Mouse (Mus musculus) gastrocnemius, adult 2 months (tissue): ENCODE measurements around the gene Zic3. TPM values are rescaled to one million over a fixed set of nuclear protein-coding genes. Genes with fewer than 3 reads are reported as not detected.

Experiments
- DNase-seq: peaks from one replicate; pipeline ENCODE4 v3.0.0; 2022
- H3K27ac ChIP-seq: fragments of 200-600 bp; 2 replicates; pipeline ENCODE4 v1.8.1; 2022; ENCODE audit warnings: mild to moderate bottlenecking
- H3K4me3 ChIP-seq: fragments of 200-600 bp; 2 replicates; pipeline ENCODE4 v1.8.1; 2022; ENCODE audit warnings: mild to moderate bottlenecking, moderate library complexity
- CTCF ChIP-seq: fragments of 200-600 bp; IDR thresholded peaks from 2 replicates; pipeline ENCODE4 v1.8.1; 2022; ENCODE audit warnings: antibody characterized with exemption, mild to moderate bottlenecking, moderate library complexity
- intact Hi-C: fragments of 180-260 bp; cut with DNase I; formaldehyde crosslinking; loops from one replicate; pipeline ENCODE4 v1.15.1; 2025
- total RNA-seq, 2 experiments: library from RNA; stranded (reverse); gene quantifications; 2 replicates each; pipeline ENCODE4 v1.2.3; 2021

Gene Zic3
- total RNA-seq, 2 experiments from 2014 or later: not detected

- DNase-seq: peak; percentile 59
- intact Hi-C loops: no loop called here
- no peak for TF ChIP-seq CTCF
- peak overlapping the region; percentile 67 for H3K4me3 ChIP-seq
- no peak overlapping the region for H3K27ac ChIP-seq
Measured at GRCm38 (mm10) chrX:58030100-58030834, 7.8 kb downstream of the Zic3 start.

- peak; percentile 13 for DNase-seq
- TF ChIP-seq CTCF: no peak
- Histone ChIP-seq H3K27ac (no peak overlapping the region), H3K4me3 (peak overlapping the region; percentile 67)
- intact Hi-C loops: no loop called here
Measured at GRCm38 (mm10) chrX:58030835-58031670, 8.6 kb downstream of the Zic3 start.

GRCm38 (mm10) chrX:58031671-58032605 is 9.4 kb downstream of the Zic3 start:
- Histone ChIP-seq H3K27ac (no peak overlapping the region), H3K4me3 (peak overlapping the region; percentile 67)
- intact Hi-C loops: no loop called here
- no peak for TF ChIP-seq CTCF
- DNase-seq: no peak

- no peak overlapping the region for H3K4me3 ChIP-seq
- no peak for DNase-seq
- TF ChIP-seq CTCF: no peak
- intact Hi-C loops: no loop called here
- H3K27ac ChIP-seq: no peak overlapping the region
Measured at GRCm38 (mm10) chrX:58032622-58033021, 10.1 kb downstream of the Zic3 start.

GRCm38 (mm10) chrX:58033521-58033920 is 11.0 kb downstream of the Zic3 start:
- Histone ChIP-seq H3K27ac (no peak overlapping the region), H3K4me3 (no peak overlapping the region)
- no peak for DNase-seq
- no peak for TF ChIP-seq CTCF
- intact Hi-C loops: no loop called here

- intact Hi-C loops: no loop called here
- no peak overlapping the region for H3K4me3 ChIP-seq
- no peak for TF ChIP-seq CTCF
Measured at GRCm38 (mm10) chrX:58038061-58039007, 15.8 kb downstream of the Zic3 start.

GRCm38 (mm10) chrX:58039703-58040102 is 17.2 kb downstream of the Zic3 start:
- no peak overlapping the region for H3K4me3 ChIP-seq
- intact Hi-C loops: no loop called here
- H3K27ac ChIP-seq: no peak overlapping the region
- no peak for TF ChIP-seq CTCF
- DNase-seq: no peak

More at GRCm38 (mm10) chrX:58038061-58039007, 15.8 kb downstream of the Zic3 start:
- H3K27ac ChIP-seq: no peak overlapping the region
- DNase-seq: no peak

- intact Hi-C loops: no loop called here
- H3K27ac ChIP-seq: no peak overlapping the region
- DNase-seq: no peak
- H3K4me3 ChIP-seq: no peak overlapping the region
- no peak for TF ChIP-seq CTCF
Measured at GRCm38 (mm10) chrX:58041865-58042264, 19.4 kb downstream of the Zic3 start.

- intact Hi-C loops: no loop called here
- TF ChIP-seq CTCF: no peak
- no peak for DNase-seq
- no peak overlapping the region for H3K27ac ChIP-seq
- H3K4me3 ChIP-seq: no peak overlapping the region
Measured at GRCm38 (mm10) chrX:58042512-58042911, 20.0 kb downstream of the Zic3 start.
